Mouse (Mus musculus) limb, embryonic 10.5 days (tissue): ENCODE results near the gene Zgrf1. TPM values are rescaled to one million over a fixed set of nuclear protein-coding genes. Genes with fewer than 3 reads are reported as not detected.

Experiments used
- DNase-seq: peaks from one replicate; pipeline ENCODE4 v3.0.0-alpha.2; 2017; ENCODE audit warnings: low spot score
- H3K27ac ChIP-seq: fragments of 300-500 bp; sonication (generic); 2 replicates; pipeline ENCODE4 v1.5.1; 2016; ENCODE audit warnings: mild to moderate bottlenecking
- H3K27me3 ChIP-seq: fragments of 300-500 bp; sonication (generic); 2 replicates; pipeline ENCODE4 v1.6.1; 2016; ENCODE audit warnings: low read depth, mild to moderate bottlenecking; ENCODE audit not compliant: poor library complexity, severe bottlenecking
- H3K36me3 ChIP-seq: fragments of 300-500 bp; sonication (generic); 2 replicates; pipeline ENCODE4 v1.6.1; 2016; ENCODE audit warnings: mild to moderate bottlenecking, moderate library complexity
- H3K4me1 ChIP-seq: fragments of 300-500 bp; sonication (generic); 2 replicates; pipeline ENCODE4 v1.6.1; 2016
- H3K4me3 ChIP-seq: fragments of 300-500 bp; sonication (generic); 2 replicates; pipeline ENCODE4 v1.5.1; 2016; ENCODE audit warnings: mild to moderate bottlenecking, moderate library complexity
- H3K9me3 ChIP-seq: fragments of 300-500 bp; sonication (generic); replicated peaks from 2 replicates; pipeline ENCODE4 v1.6.1; 2016; ENCODE audit warnings: mild to moderate bottlenecking
- WGBS: fragments of 180-500 bp; shearing (Covaris S2); methylation state at CpG from one replicate; pipeline ENCODE4 v1.1.7; 2016; 5-methylcytosine and 5-hydroxymethylcytosine counted together
- polyA plus RNA-seq: library from polyadenylated mRNA; unstranded; fragments of >200 nt; fragmentation: Nextera tagmentation; extraction: Ambion mirVana; gene quantifications from 2 replicates; pipeline ENCODE4 v1.2.1, GENCODE M21; 2016

Gene Zgrf1
- polyA plus RNA-seq, 1 experiment from 2014 or later: 21.0 TPM

DNA sequence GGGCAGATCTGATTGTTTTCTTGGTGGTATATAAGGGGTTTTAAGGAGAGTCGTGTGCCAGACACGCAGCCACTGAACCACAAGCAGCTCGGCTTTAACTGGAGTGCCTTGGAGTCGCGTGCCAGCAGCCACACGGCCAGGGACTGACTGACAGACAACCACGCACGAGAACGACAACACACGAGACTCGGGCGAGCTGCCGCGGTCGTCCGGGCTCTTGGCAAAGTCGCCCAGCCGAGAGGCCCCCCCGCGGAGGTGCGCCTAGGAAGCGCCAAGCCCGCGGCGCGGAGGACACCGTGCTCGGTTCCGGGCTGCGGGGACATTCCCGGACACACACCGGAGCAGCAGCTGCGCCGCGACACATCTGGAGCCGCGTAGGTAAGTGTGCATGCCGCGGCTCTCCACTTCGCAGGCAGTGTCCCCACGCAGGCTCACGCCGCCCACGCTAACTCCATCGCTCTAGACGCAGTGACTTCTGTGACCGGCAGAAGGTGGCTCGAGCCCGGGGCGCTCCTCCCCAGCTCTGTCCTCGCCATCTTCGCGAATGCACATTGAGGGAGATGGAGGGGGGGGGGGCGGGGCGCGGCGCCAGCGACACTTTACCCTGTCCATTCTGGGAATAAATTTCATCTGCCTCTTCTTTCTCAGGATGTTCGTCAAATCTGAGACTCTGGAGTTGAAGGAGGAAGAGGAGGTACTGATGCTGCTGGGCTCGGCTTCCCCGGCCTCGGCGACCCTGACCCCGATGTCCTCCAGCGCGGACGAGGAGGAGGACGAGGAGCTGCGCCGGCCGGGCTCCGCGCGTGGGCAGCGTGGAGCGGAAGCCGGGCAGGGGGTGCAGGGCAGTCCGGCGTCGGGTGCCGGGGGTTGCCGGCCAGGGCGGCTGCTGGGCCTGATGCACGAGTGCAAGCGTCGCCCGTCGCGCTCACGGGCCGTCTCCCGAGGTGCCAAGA is 80.1 kb downstream of the Zgrf1 start, which contains the start of gene Neurog2:
Gene Neurog2 (plus strand): TSS at position 56 of the 953 bp plus-strand sequence.
- H3K27me3 ChIP-seq: peaks cover 100% of the 10 kb centered on the region
- under 1% methylated on average over 87 of the region's 92 CpGs for WGBS
- H3K36me3 ChIP-seq: no peaks in the 10 kb centered on the region
- peaks cover 25% of the 10 kb centered on the region for H3K4me1 ChIP-seq
- H3K4me3 ChIP-seq: peak within 1 kb of the TSS; percentile 49
- peak; percentile 68 for DNase-seq
- no peak within 1 kb of the TSS for H3K27ac ChIP-seq
- no peaks in the 10 kb centered on the region for H3K9me3 ChIP-seq

- no peak overlapping the region for H3K27ac ChIP-seq
- H3K27me3 ChIP-seq: peaks cover 100% of the 10 kb centered on the region
- peaks cover 24% of the 10 kb centered on the region for H3K4me1 ChIP-seq
- DNase-seq: peak; percentile 91
- no peaks in the 10 kb centered on the region for H3K36me3 ChIP-seq
- H3K9me3 ChIP-seq: no peaks in the 10 kb centered on the region
- peak overlapping the region; percentile 49 for H3K4me3 ChIP-seq
- under 1% methylated on average over 53 of the region's 58 CpGs for WGBS
Observed at GRCm38 (mm10) chr3:127634101-127634983, 81.1 kb downstream of the Zgrf1 start.

GRCm38 (mm10) chr3:127634984-127635349 is 81.7 kb downstream of the Zgrf1 start:
- Histone ChIP-seq H3K4me3 (no peak overlapping the region), H3K4me1 (peaks cover 27% of the 10 kb centered on the region), H3K27me3 (peaks cover 100% of the 10 kb centered on the region), H3K9me3 (no peaks in the 10 kb centered on the region), H3K27ac (no peak overlapping the region), H3K36me3 (no peaks in the 10 kb centered on the region)
- WGBS: 4% methylated on average over 3 of the region's 3 CpGs
- DNase-seq: no peak

GRCm38 (mm10) chr3:127639875-127640761 is 86.8 kb downstream of the Zgrf1 start:
- peak overlapping the region; percentile 17 for H3K4me3 ChIP-seq
- H3K9me3 ChIP-seq: no peaks in the 10 kb centered on the region
- no peak overlapping the region for H3K27ac ChIP-seq
- peak; percentile 77 for DNase-seq
- H3K27me3 ChIP-seq: peaks cover 100% of the 10 kb centered on the region
- H3K4me1 ChIP-seq: peaks cover 17% of the 10 kb centered on the region
- no peaks in the 10 kb centered on the region for H3K36me3 ChIP-seq
- under 1% methylated on average over 36 of the region's 36 CpGs for WGBS

DNA sequence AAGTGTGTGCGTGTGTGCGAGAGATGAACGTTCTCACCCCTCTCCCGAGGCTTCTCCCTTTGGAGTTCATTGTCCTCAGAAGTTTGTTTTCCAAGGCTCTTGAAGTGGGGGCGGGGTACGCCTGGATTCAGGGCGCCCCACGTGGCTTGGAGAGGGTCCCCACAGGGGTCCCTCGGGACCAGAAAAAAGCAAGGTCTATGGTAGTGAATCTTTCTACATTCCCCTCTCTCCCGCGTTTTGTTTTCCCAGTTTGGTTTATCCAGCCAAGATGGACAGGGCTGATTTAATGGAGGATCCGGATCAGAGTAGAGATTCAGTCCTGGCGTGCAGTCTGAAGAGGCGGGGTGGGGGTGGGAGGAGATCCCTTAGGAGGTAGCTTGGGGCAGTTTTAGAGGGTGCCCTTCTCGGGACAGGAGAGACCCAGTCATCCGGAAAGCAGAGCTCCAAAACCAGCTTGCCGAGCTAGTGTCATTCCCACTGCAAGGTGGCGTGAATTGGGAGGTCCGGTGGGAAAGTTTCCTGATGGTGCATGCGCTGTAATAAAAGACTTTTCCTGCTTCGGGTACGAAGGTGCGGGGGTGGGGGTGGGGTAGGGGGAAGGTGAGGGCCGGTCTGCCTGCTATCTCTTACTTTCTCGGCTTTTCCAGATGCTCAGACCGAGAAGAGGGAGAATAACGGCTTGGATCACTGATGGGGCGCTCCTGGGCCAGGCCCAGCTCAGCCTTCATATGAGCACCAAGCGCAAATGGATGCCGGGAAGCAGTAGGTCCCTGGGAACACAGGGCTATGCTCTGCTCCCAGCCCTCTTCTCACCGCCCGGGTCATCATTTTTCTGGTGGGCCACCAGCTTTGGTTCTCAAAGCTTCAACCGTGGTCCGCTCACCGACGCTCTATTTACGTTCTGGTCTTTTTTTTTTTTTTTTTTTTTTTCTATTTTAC is 87.7 kb downstream of the Zgrf1 start:
- Histone ChIP-seq H3K9me3 (no peaks in the 10 kb centered on the region), H3K4me1 (peaks cover 17% of the 10 kb centered on the region), H3K27ac (no peak overlapping the region), H3K27me3 (peaks cover 100% of the 10 kb centered on the region), H3K4me3 (no peak overlapping the region; the same call in 1 of the 2 replicates), H3K36me3 (no peaks in the 10 kb centered on the region)
- WGBS: 2% methylated on average over 37 of the region's 37 CpGs
- DNase-seq: peak; percentile 47

- no peak for DNase-seq
- H3K9me3 ChIP-seq: no peaks in the 10 kb centered on the region
- no peak overlapping the region for H3K27ac ChIP-seq
- WGBS: 7% methylated on average over 5 of the region's 5 CpGs
- H3K27me3 ChIP-seq: peaks cover 100% of the 10 kb centered on the region
- no peak overlapping the region for H3K4me3 ChIP-seq
- H3K36me3 ChIP-seq: no peaks in the 10 kb centered on the region
- H3K4me1 ChIP-seq: peaks cover 24% of the 10 kb centered on the region
Observed at GRCm38 (mm10) chr3:127642211-127642610, 88.9 kb downstream of the Zgrf1 start.

GRCm38 (mm10) chr3:127646156-127646825 is 93.0 kb downstream of the Zgrf1 start:
- 45% methylated on average over 18 of the region's 18 CpGs for WGBS
- no peak for DNase-seq
- H3K4me3 ChIP-seq: no peak overlapping the region
- no peak overlapping the region for H3K27ac ChIP-seq
- no peaks in the 10 kb centered on the region for H3K36me3 ChIP-seq
- H3K9me3 ChIP-seq: no peaks in the 10 kb centered on the region
- H3K27me3 ChIP-seq: peaks cover 71% of the 10 kb centered on the region
- H3K4me1 ChIP-seq: peaks cover 7% of the 10 kb centered on the region

DNA sequence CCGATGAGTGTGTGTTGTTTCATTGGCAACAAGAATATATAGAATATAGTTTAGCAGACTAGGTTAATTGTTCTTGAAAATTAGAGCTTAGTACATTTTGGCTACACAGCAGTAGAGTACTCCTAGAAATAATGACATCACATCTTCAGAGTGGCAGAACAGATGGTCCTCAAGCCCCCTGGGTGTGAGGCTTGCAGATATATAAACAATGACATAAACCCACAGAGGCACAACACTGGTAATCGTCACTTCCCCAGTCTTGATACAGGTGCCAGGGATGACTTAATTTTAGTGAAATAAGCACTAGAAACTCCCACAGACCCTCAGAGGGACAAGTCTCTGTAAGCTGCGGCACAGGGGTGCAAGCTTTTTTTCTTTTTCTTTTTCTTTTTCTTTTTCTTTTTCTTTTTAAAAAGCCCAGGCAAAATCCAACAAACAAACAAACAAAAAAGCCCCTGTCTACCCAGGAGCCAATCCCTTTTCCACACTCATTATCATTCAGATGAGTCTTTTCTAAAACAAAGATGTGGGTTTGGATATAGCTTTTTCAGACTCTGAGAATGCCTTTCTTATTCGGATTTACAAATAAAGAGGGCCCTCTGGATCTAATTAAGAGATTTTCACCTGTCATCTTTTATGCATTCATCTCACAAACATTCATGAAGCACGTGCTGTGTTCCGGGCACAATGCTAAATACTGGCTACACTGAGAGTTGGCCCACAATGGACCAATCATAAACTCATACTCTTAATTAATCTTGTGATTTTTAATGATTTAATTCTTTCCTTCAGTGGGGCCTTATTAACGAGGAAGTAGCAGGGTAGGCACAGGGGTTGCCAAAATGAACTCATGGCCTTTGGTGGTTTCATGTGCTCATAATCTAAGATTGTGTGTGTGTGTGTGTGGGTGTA is 98.7 kb downstream of the Zgrf1 start:
- WGBS: 64% methylated on average over 7 of the region's 7 CpGs
- no peak overlapping the region for H3K27ac ChIP-seq
- no peaks in the 10 kb centered on the region for H3K36me3 ChIP-seq
- no peaks in the 10 kb centered on the region for H3K9me3 ChIP-seq
- H3K4me3 ChIP-seq: no peak overlapping the region
- DNase-seq: no peak
- peaks cover 14% of the 10 kb centered on the region for H3K27me3 ChIP-seq
- H3K4me1 ChIP-seq: no peaks in the 10 kb centered on the region

DNA sequence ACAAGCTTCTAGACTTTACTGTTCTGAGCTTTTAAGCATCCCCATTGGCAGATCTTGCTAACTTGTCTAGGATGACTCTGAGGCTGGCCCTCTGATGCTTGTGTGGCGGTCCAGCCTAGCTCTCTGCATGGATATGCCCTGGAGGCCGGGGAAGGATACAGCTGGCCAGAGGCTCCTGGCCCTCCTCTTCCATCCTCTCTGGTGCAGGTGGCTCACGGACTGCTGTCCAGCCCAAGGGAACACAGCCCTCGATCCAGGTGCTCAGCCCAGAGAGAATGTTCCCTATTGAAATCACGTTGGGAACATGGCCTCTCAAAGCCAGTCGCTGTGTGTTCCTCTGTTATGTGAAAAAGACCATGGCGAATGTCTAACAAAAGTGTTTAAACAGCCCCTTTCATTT is 107.4 kb downstream of the Zgrf1 start:
- H3K9me3 ChIP-seq: no peaks in the 10 kb centered on the region
- WGBS: 80% methylated on average over 7 of the region's 7 CpGs
- no peaks in the 10 kb centered on the region for H3K36me3 ChIP-seq
- 0 out of 2 replicates have a peak, but pooled peaks cover 3% of the 10 kb centered on the region for H3K27me3 ChIP-seq
- no peak overlapping the region for H3K4me3 ChIP-seq
- DNase-seq: no peak
- no peaks in the 10 kb centered on the region for H3K4me1 ChIP-seq
- no peak overlapping the region for H3K27ac ChIP-seq
